In genomic region chr5:141824739-141825379, GRCm38 (mm10) we compare ENCODE assay signal across 18 mouse cellular contexts.
"Had no signal": no experiment of that assay in that cellular context is flagged by ENCODE, and none has a peak within 500 bp of the region (broad histone marks: within the 10 kb centered on the region; RNA-seq: fewer than 3 reads in every experiment).

No protein-coding gene starts in this region.

- H3K4me3 ChIP-seq: intestine, embryonic 15.5 days; kidney, embryonic 15.5 days; left cerebral cortex, adult 2 months; lung, embryonic 15.5 days; midbrain, embryonic 13.5 days; myocyte; neural tube, embryonic 13.5 days had no signal

- H3K9ac ChIP-seq: intestine, embryonic 15.5 days; kidney, embryonic 15.5 days; lung, embryonic 15.5 days; midbrain, embryonic 13.5 days; neural tube, embryonic 13.5 days had no signal

- H3K4me2 ChIP-seq: intestine, embryonic 15.5 days; kidney, embryonic 15.5 days; liver, embryonic 11.5 days; lung, embryonic 15.5 days; midbrain, embryonic 13.5 days; neural tube, embryonic 13.5 days had no signal

- DNase-seq: kidney, adult 11 months; kidney, adult 8-10 months; kidney, postnatal 10 days; kidney, postnatal 36 days; layer of hippocampus, postnatal 36 days; lung, postnatal 10 days; lung, postnatal 36 days; retina, postnatal 1 day; thymus, adult 18-20 months; thymus, postnatal 36 days had no signal

- H3K4me1 ChIP-seq: intestine, embryonic 15.5 days; lung, embryonic 15.5 days; midbrain, embryonic 13.5 days; neural tube, embryonic 13.5 days had no signal

- ATAC-seq: intestine, embryonic 15.5 days; midbrain, embryonic 13.5 days had no signal

- H3K27ac ChIP-seq: intestine, embryonic 15.5 days; kidney, embryonic 15.5 days; left cerebral cortex, adult 2 months; lung, embryonic 15.5 days; midbrain, embryonic 13.5 days; neural tube, embryonic 13.5 days had no signal

- H3K27me3 ChIP-seq: intestine, embryonic 15.5 days; kidney, embryonic 15.5 days; lung, embryonic 15.5 days; midbrain, embryonic 13.5 days; neural tube, embryonic 13.5 days had no signal

- H3K9me3 ChIP-seq: intestine, embryonic 15.5 days; kidney, embryonic 15.5 days; lung, embryonic 15.5 days; midbrain, embryonic 13.5 days; neural tube, embryonic 13.5 days had no signal

- H3K36me3 ChIP-seq: intestine, embryonic 15.5 days; kidney, embryonic 15.5 days; lung, embryonic 15.5 days; midbrain, embryonic 13.5 days; neural tube, embryonic 13.5 days had no signal
